Mouse (Mus musculus) small intestine, adult 2 months (tissue): ENCODE measurements around the gene Itgb5. TPM values are rescaled to one million over a fixed set of nuclear protein-coding genes. Genes with fewer than 3 reads are reported as not detected.

ENCODE experiments used
- H3K27ac ChIP-seq: fragments of 200-500 bp; 2 replicates; pipeline ENCODE4 v1.5.1; 2012; ENCODE audit warnings: low read depth, low read length, control low read depth, inconsistent platforms; ENCODE audit not compliant: insufficient read depth
- H3K27me3 ChIP-seq: fragments of 200-500 bp; 2 replicates; pipeline ENCODE4 v1.6.1; 2012; ENCODE audit warnings: mild to moderate bottlenecking, moderate library complexity, low read length, inconsistent platforms; ENCODE audit not compliant: control insufficient read depth, insufficient read depth
- H3K36me3 ChIP-seq: fragments of 200-500 bp; 2 replicates; pipeline ENCODE4 v1.6.1; 2012; ENCODE audit warnings: mild to moderate bottlenecking, low read length, control low read depth, inconsistent platforms; ENCODE audit not compliant: control insufficient read depth, insufficient read depth
- H3K4me1 ChIP-seq: fragments of 200-500 bp; 2 replicates; pipeline ENCODE4 v1.6.1; 2012; ENCODE audit warnings: low read length, inconsistent platforms, mixed read lengths; ENCODE audit not compliant: control insufficient read depth, insufficient read depth, insufficient read length
- H3K4me3 ChIP-seq: fragments of 200-500 bp; 2 replicates; pipeline ENCODE4 v1.5.1; 2012; ENCODE audit warnings: low read depth, mild to moderate bottlenecking, control low read depth, inconsistent platforms, low read length, moderate library complexity
- CTCF ChIP-seq: fragments of 200-500 bp; IDR thresholded peaks from 2 replicates; pipeline ENCODE4 v1.5.1; 2012; ENCODE audit warnings: low read depth, mild to moderate bottlenecking, control low read depth, inconsistent platforms, low read length, moderate library complexity, mixed read lengths; ENCODE audit not compliant: insufficient replicate concordance, insufficient read length; ENCODE audit errors: extremely low read depth
- POLR2A ChIP-seq: fragments of 200-500 bp; IDR thresholded peaks from 2 replicates; pipeline ENCODE4 v1.6.1; 2012; ENCODE audit warnings: low read depth, mild to moderate bottlenecking, control low read depth, inconsistent platforms, low read length, moderate library complexity
- WGBS: fragments of 180-500 bp; shearing (Covaris S2); methylation state at CpG from one replicate; pipeline ENCODE4 v1.1.7; 2018; 5-methylcytosine and 5-hydroxymethylcytosine counted together
- polyA plus RNA-seq: library from polyadenylated mRNA; depleted of rRNA; stranded (reverse); fragments of >200 nt; gene quantifications from 2 replicates; pipeline ENCODE4 v1.2.3, GENCODE M21; 2012; rRNA removed

Gene Itgb5
- polyA plus RNA-seq, 1 experiment, result 80.3 TPM

GRCm38 (mm10) chr16:33988358-33989012, 159.0 kb downstream of the Itgb5 start:
- Histone ChIP-seq H3K36me3 (no peaks in the 10 kb centered on the region), H3K27me3 (no peaks in the 10 kb centered on the region), H3K4me1 (peaks cover 14% of the 10 kb centered on the region), H3K4me3 (no peak overlapping the region), H3K27ac (peak overlapping the region; percentile 69)
- 52% methylated on average over 17 of the region's 17 CpGs for WGBS
- no peak for TF ChIP-seq POLR2A
- TF ChIP-seq CTCF, result peak; percentile 94; the same call in 1 of the 2 replicates

GRCm38 (mm10) chr16:33989106-33989505, 159.6 kb downstream of the Itgb5 start:
- H3K36me3 ChIP-seq, result no peaks in the 10 kb centered on the region
- WGBS, result 42% methylated on average over 1 of the region's 1 CpGs
- H3K4me1 ChIP-seq, result peaks cover 14% of the 10 kb centered on the region
- H3K4me3 ChIP-seq, result no peak overlapping the region
- TF ChIP-seq CTCF, result no peak
- TF ChIP-seq POLR2A, result no peak
- H3K27me3 ChIP-seq, result no peaks in the 10 kb centered on the region
- H3K27ac ChIP-seq, result peak overlapping the region; percentile 69

GRCm38 (mm10) chr16:33990712-33991111, 161.2 kb downstream of the Itgb5 start:
- WGBS, result 43% methylated on average over 4 of the region's 4 CpGs
- H3K36me3 ChIP-seq, result no peaks in the 10 kb centered on the region
- no peak overlapping the region for H3K4me3 ChIP-seq
- H3K27ac ChIP-seq, result no peak overlapping the region
- no peaks in the 10 kb centered on the region for H3K27me3 ChIP-seq
- TF ChIP-seq CTCF, result no peak
- no peak for TF ChIP-seq POLR2A
- H3K4me1 ChIP-seq, result peaks cover 17% of the 10 kb centered on the region

- peaks cover 11% of the 10 kb centered on the region for H3K4me1 ChIP-seq
- H3K36me3 ChIP-seq, result no peaks in the 10 kb centered on the region
- 92% methylated on average over 6 of the region's 6 CpGs for WGBS
- no peaks in the 10 kb centered on the region for H3K27me3 ChIP-seq
- no peak for TF ChIP-seq CTCF
- no peak for TF ChIP-seq POLR2A
- no peak overlapping the region for H3K4me3 ChIP-seq
- H3K27ac ChIP-seq, result no peak overlapping the region
Observed at GRCm38 (mm10) chr16:33994321-33994720, 164.9 kb downstream of the Itgb5 start.

GRCm38 (mm10) chr16:33995496-33995895, 166.0 kb downstream of the Itgb5 start:
- WGBS, result 66% methylated on average over 3 of the region's 3 CpGs
- Histone ChIP-seq H3K4me3 (no peak overlapping the region), H3K36me3 (no peaks in the 10 kb centered on the region), H3K27ac (0 out of 2 replicates have a peak overlapping the region, but pooled peaks have one; percentile 31), H3K4me1 (peaks cover 4% of the 10 kb centered on the region; the same call in 1 of the 2 replicates), H3K27me3 (no peaks in the 10 kb centered on the region)
- TF ChIP-seq POLR2A (no peak), CTCF (no peak)

- Histone ChIP-seq H3K27me3 (no peaks in the 10 kb centered on the region), H3K4me3 (no peak overlapping the region), H3K4me1 (peaks cover 4% of the 10 kb centered on the region; the same call in 1 of the 2 replicates), H3K36me3 (no peaks in the 10 kb centered on the region), H3K27ac (no peak overlapping the region)
- WGBS, result 3% methylated on average over 5 of the region's 5 CpGs
- TF ChIP-seq POLR2A, result no peak
- TF ChIP-seq CTCF, result peak; percentile 75; the same call in 1 of the 2 replicates
Observed at GRCm38 (mm10) chr16:33996030-33996429, 166.6 kb downstream of the Itgb5 start.

GRCm38 (mm10) chr16:33998011-33998410, 168.5 kb downstream of the Itgb5 start:
- WGBS, result 80% methylated on average over 6 of the region's 6 CpGs
- no peak for TF ChIP-seq CTCF
- TF ChIP-seq POLR2A, result no peak
- Histone ChIP-seq H3K4me3 (no peak overlapping the region), H3K4me1 (peaks cover 10% of the 10 kb centered on the region; the same call in 1 of the 2 replicates), H3K36me3 (no peaks in the 10 kb centered on the region), H3K27ac (no peak overlapping the region), H3K27me3 (no peaks in the 10 kb centered on the region)

Other genes starting within 250 kb of the Itgb5 start
- gene Heg1, start 145.3 kb upstream of the Itgb5 start, polyA plus RNA-seq, result 10.0 and 12.0 TPM in 2 replicates
- 2,067 and 2,412 TPM in 2 replicates for gene Muc13, start 35.6 kb upstream of the Itgb5 start, polyA plus RNA-seq
- 1.7 and 2.4 TPM in 2 replicates for gene Umps, start 137.4 kb downstream of the Itgb5 start, polyA plus RNA-seq